Mouse (Mus musculus) forebrain, embryonic 11.5 days (tissue): ENCODE data around the gene Zfp513. TPM values are rescaled to one million over a fixed set of nuclear protein-coding genes. Genes with fewer than 3 reads are reported as not detected.

ENCODE experiments used
- ATAC-seq: fragments of 200-750 bp; cut with Nextera tagmentation; replicated peaks from 2 replicates; pipeline ENCODE4 v1.8.0; 2017; ENCODE audit warnings: moderate TSS enrichment; ENCODE audit not compliant: low FRiP score
- DNase-seq: peaks from one replicate; pipeline ENCODE4 v3.0.0-alpha.2; 2017; ENCODE audit warnings: low spot score
- H3K27ac ChIP-seq: fragments of 300-500 bp; sonication (generic); 2 replicates; pipeline ENCODE4 v1.5.1; 2014; ENCODE audit warnings: low read depth, low read length
- H3K27me3 ChIP-seq: fragments of 300-500 bp; sonication (generic); 2 replicates; pipeline ENCODE4 v1.6.1; 2014; ENCODE audit warnings: mild to moderate bottlenecking, low read length, mixed read lengths; ENCODE audit not compliant: control insufficient read depth, insufficient read depth
- H3K36me3 ChIP-seq: fragments of 300-500 bp; sonication (generic); 2 replicates; pipeline ENCODE4 v1.6.1; 2014; ENCODE audit warnings: mild to moderate bottlenecking, low read length, moderate library complexity, mixed read lengths; ENCODE audit not compliant: control insufficient read depth, insufficient read depth
- H3K4me1 ChIP-seq: fragments of 300-500 bp; sonication (generic); replicated peaks from 2 replicates; pipeline ENCODE4 v1.6.1; 2014; ENCODE audit warnings: low read length, mixed read lengths; ENCODE audit not compliant: control insufficient read depth, insufficient read depth
- H3K4me2 ChIP-seq: fragments of 300-500 bp; sonication (generic); 2 replicates; pipeline ENCODE4 v1.6.1; 2014; ENCODE audit warnings: low read depth, mild to moderate bottlenecking, low read length, moderate library complexity, mixed read lengths; ENCODE audit not compliant: severe bottlenecking
- H3K4me3 ChIP-seq: fragments of 300-500 bp; sonication (generic); 2 replicates; pipeline ENCODE4 v1.5.1; 2014; ENCODE audit warnings: low read depth, low read length
- H3K9ac ChIP-seq: fragments of 300-500 bp; sonication (generic); 2 replicates; pipeline ENCODE4 v1.6.1; 2014; ENCODE audit warnings: low read length
- H3K9me3 ChIP-seq: fragments of 300-500 bp; sonication (generic); 2 replicates; pipeline ENCODE4 v1.6.1; 2016; ENCODE audit warnings: low read length, mixed read lengths; ENCODE audit not compliant: control insufficient read depth
- WGBS: fragments of 180-500 bp; shearing (Covaris S2); extraction: QIAGEN DNeasy Blood & Tissue Kit; methylation state at CpG from one replicate; pipeline ENCODE4 v1.1.7; 2014; 5-methylcytosine and 5-hydroxymethylcytosine counted together
- polyA plus RNA-seq: library from polyadenylated mRNA; unstranded; fragments of >200 nt; fragmentation: Nextera tagmentation; extraction: Ambion mirVana; gene quantifications from 2 replicates; pipeline ENCODE4 v1.2.1, GENCODE M21; 2014

Zfp513 gene
- polyA plus RNA-seq, 1 experiment from 2014 or later = 10.0 TPM

DNA sequence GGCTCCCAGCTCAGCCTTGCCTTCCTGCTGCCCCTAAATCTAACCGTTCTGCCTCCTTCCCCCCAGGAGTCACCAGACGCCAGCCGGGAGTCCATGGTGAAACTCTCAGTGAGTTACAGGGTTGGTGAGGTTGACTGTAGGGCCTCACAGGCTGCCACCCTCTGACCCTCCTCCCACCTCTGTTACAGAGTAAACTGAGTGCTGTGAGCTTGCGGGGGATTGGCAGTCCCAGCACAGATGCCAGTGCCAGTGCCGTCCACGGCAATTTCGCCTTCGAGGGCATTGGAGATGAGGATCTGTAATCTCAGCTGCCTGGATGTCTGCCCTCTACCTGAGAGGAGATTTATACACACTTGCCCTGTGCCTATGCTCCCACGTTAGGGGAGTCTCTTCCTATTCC is 3.9 kb downstream of the Zfp513 start:
- Histone ChIP-seq H3K9me3 (peaks cover 5% of the 10 kb centered on the region), H3K4me1 (peaks cover 12% of the 10 kb centered on the region; the same call in 1 of the 2 replicates), H3K4me2 (no peak overlapping the region), H3K4me3 (no peak overlapping the region), H3K36me3 (peaks cover 24% of the 10 kb centered on the region; the same call in 1 of the 2 replicates), H3K9ac (no peak overlapping the region), H3K27me3 (no peaks in the 10 kb centered on the region), H3K27ac (no peak overlapping the region)
- DNase-seq = no peak
- WGBS = 90% methylated on average over 9 of the region's 9 CpGs
- ATAC-seq = no peak

DNA sequence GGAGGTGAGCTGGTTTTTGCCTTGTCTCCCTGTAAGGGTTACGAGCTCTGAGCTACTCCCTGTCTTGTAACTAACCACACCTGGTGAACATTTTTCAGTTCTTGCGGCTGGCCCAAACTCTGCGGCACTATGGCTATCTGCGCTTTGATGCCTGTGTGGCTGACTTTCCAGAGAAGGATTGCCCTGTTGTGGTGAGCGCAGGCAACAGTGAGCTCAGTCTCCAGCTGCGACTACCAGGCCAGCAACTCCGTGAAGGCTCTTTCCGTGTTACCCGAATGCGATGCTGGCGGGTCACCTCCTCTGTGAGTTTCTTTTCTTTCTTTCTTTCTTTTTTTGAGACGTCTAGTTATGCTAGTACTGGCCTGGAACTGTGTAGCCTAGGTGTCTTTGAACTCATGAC is 5.0 kb downstream of the Zfp513 start:
- Histone ChIP-seq H3K9ac (no peak overlapping the region), H3K4me3 (no peak overlapping the region), H3K9me3 (peaks cover 5% of the 10 kb centered on the region), H3K4me1 (peaks cover 5% of the 10 kb centered on the region; the same call in 1 of the 2 replicates), H3K36me3 (peaks cover 24% of the 10 kb centered on the region; the same call in 1 of the 2 replicates), H3K27me3 (no peaks in the 10 kb centered on the region), H3K4me2 (no peak overlapping the region), H3K27ac (no peak overlapping the region)
- DNase-seq (no peak), ATAC-seq (no peak)
- 93% methylated on average over 12 of the region's 12 CpGs for WGBS

DNA sequence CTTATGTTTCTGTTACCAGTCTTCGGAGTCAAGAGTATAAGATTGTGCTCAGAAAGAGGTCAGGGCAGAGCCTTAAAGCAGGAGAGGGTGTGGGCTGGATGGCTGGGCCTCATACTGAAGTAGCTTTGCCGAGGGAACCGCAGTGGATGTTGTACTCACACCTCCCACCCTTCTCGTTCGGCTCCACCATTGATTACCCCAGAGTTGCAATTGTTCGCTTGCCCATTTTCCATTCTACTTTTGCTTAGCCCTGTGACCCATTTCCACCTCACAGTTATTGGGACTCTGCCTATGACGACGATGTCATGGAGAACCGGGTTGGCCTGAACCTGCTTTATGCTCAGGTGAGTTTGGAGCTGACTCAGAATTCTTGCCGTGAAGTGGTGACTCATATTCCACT is 5.9 kb downstream of the Zfp513 start:
- ATAC-seq (no peak), DNase-seq (no peak)
- Histone ChIP-seq H3K4me2 (no peak overlapping the region), H3K27me3 (no peaks in the 10 kb centered on the region), H3K4me1 (peaks cover 5% of the 10 kb centered on the region; the same call in 1 of the 2 replicates), H3K36me3 (peaks cover 24% of the 10 kb centered on the region; the same call in 1 of the 2 replicates), H3K27ac (no peak overlapping the region), H3K9me3 (peaks cover 5% of the 10 kb centered on the region), H3K9ac (no peak overlapping the region), H3K4me3 (no peak overlapping the region)
- WGBS = 94% methylated on average over 10 of the region's 10 CpGs

DNA sequence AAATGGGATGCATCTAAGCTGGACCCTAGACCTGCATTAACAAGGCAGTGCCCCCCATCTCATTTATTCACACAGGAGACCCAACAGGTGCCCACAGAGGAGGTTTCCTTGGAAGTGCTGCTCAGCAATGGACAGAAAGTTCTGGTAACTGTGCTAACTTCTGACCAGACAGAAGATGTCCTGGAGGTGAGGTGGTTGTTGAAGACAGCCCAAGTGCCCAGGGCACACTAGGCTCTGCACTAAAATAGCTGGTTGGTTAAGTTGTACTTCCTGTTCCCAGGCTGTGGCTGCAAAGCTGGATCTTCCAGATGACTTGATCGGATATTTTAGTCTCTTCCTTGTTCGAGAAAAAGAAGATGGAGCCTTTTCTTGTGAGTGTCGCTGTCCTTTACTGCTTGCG is 6.4 kb downstream of the Zfp513 start:
- WGBS = 96% methylated on average over 4 of the region's 4 CpGs
- Histone ChIP-seq H3K36me3 (peaks cover 24% of the 10 kb centered on the region; the same call in 1 of the 2 replicates), H3K27ac (no peak overlapping the region), H3K4me3 (no peak overlapping the region), H3K4me2 (no peak overlapping the region), H3K4me1 (peaks cover 5% of the 10 kb centered on the region; the same call in 1 of the 2 replicates), H3K27me3 (no peaks in the 10 kb centered on the region), H3K9me3 (peaks cover 5% of the 10 kb centered on the region), H3K9ac (no peak overlapping the region)
- ATAC-seq (no peak), DNase-seq (no peak)

DNA sequence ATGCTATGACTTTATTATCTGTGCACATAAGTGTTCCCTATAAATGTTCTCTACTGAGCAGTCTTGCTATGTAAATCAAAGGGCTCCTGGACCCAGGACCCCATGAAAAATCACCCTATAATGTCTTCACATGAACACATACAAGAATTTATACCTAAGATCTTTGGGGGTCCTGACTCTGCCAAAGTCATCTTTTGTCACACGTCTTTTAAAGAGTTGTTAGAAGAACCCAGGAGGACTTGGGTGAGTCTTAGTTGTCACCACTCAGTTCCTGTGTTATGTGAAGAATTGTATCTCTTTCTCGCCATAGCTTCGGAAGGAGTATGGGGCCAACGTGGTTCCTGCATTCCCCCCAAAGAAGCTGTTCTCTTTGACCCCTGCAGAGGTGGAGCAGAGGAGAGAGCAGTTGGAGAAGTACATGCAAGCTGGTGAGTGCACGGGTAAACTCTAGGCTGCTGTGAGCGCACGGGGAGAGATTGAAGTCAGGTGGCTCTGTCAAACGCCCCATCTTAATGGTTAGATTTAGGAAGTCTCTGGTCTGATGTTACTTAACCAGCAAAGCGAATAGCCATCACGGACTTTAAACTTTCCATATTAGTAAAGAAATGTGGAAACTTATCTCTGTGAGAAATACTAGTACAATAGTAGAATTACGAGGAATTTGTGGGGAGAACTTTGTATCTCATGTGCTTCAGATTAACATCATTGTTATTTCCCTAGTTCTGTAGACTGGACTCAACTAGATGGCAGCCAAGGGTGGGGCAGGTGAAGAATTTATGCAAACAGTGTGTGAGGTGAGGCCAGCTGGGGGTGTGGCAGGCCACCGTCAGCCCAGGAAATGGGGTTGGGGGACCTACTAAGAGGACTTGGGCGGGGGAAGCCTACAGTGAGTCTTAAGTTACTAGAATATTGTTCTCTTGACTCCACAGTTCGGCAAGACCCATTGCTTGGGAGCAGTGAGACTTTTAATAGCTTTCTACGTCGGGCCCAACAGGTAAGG is 7.3 kb downstream of the Zfp513 start:
- H3K4me3 ChIP-seq = peak overlapping the region; percentile 83
- H3K27me3 ChIP-seq = no peaks in the 10 kb centered on the region
- H3K27ac ChIP-seq = no peak overlapping the region
- ATAC-seq (no peak), DNase-seq (no peak)
- 94% methylated on average over 16 of the region's 16 CpGs for WGBS
- H3K4me2 ChIP-seq = peak overlapping the region; percentile 77; the same call in 1 of the 2 replicates
- peaks cover 22% of the 10 kb centered on the region; the same call in 1 of the 2 replicates for H3K36me3 ChIP-seq
- H3K9me3 ChIP-seq = no peaks in the 10 kb centered on the region
- H3K9ac ChIP-seq = no peak overlapping the region
- H3K4me1 ChIP-seq = 0 out of 2 replicates have a peak, but pooled peaks cover 3% of the 10 kb centered on the region

DNA sequence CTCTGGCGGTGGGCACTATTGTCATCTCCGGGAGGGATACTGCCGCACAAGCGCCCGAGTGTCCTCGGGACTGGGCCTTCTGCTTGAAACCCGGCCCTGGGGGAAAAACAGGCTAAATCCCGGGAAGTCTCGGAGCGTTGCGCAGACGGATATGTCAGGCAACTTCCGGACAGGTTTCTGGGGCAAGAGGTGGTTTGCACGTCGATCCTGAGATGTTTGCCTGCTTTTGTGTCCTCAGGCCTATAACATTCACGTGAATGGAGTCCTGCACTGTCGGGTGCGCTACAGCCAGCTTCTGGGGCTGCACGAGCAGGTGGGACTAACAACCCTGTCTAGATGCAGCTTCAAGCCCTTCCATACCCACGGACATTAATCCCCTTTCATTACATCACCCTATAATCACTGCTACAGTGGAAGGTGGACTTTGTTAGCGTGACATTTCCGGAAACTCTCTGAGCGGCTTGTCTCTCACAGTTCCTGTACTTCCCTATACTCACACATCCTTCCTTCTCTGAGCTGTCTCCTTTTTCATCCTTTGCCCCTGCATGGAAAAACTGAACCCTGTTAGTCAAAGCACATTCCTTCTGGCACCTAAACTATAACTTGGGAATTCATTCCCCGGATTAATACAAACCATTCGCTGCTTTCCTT is 8.3 kb downstream of the Zfp513 start:
- Histone ChIP-seq H3K9ac (peak overlapping the region; percentile 74), H3K4me3 (peak overlapping the region; percentile 83), H3K36me3 (peaks cover 19% of the 10 kb centered on the region; the same call in 1 of the 2 replicates), H3K9me3 (no peaks in the 10 kb centered on the region), H3K27me3 (no peaks in the 10 kb centered on the region), H3K4me1 (0 out of 2 replicates have a peak, but pooled peaks cover 3% of the 10 kb centered on the region), H3K27ac (peak overlapping the region; percentile 58; the same call in 1 of the 2 replicates), H3K4me2 (peak overlapping the region; percentile 77)
- no peak for DNase-seq
- no peak for ATAC-seq
- 12% methylated on average over 25 of the region's 25 CpGs for WGBS

DNA sequence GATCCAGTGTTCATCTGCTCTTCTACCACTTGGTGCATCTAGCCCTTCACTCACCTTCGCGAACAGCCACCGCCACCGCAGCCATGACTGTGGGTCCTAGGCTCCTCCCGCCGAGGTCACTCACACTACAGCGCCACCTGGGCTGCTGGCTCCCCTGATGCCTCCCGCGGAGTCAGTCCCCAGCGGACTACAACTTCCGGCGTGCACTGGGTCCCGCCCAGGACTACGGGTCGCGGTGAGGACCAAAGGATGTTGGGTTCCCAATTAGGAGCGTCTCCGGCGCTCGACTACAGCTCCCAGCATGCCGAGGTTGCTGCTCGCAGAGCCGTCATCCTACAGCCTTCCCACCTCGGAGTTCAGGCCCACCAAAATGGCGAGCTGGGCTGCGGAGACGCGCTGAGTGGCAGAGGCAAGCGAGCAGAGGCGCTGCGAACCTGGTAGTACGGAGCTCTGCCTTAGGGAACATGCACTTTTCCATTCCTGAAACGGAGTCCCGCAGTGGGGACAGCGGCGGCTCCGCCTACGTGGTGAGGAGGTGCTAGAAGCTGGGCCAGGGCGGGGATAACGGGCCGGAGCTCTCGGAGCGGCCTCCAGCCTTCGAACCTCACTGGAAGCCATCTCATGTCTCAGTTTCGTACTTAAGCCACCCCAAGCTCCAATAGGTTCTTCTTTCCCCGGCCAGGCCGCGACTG is 9.0 kb downstream of the Zfp513 start, which contains the start of the genes Snx17 and Eif2b4:
Gene Snx17, plus strand, starts transcription at position 289 of the 692 bp plus-strand sequence.
Gene Eif2b4, minus strand, starts transcription at position 492 of the 692 bp plus-strand sequence.
- under 1% methylated on average over 48 of the region's 48 CpGs for WGBS
- H3K36me3 ChIP-seq = peaks cover 16% of the 10 kb centered on the region; the same call in 1 of the 2 replicates
- H3K4me2 ChIP-seq = peak within 1 kb of the TSS; percentile 77

More for the DNA sequence above, 9.0 kb downstream of the Zfp513 start, which contains the start of the genes Snx17 and Eif2b4:
- Histone ChIP-seq H3K9me3 (no peaks in the 10 kb centered on the region), H3K27me3 (no peaks in the 10 kb centered on the region), H3K9ac (peak within 1 kb of the TSS; percentile 74), H3K4me1 (0 out of 2 replicates have a peak, but pooled peaks cover 3% of the 10 kb centered on the region), H3K27ac (peak within 1 kb of the TSS; percentile 58; the same call in 1 of the 2 replicates), H3K4me3 (peak within 1 kb of the TSS; percentile 83)
- ATAC-seq (peak; percentile 97), DNase-seq (peak; percentile 99)
